In genomic region chr7:126762471-126763008, GRCm38 (mm10) we compare ENCODE assay signal across 10 mouse cellular contexts. TPM values are rescaled to one million over a fixed set of nuclear protein-coding genes. Genes with fewer than 3 reads are reported as not detected.
A peak's percentile ranks its signal among the peaks of the same experiment; 100 is the strongest.
DNase-seq lines count a peak whose midpoint lies in the region; ATAC-seq lines count a peak whose summit lies in the region.
"Had no signal": no experiment of that assay in that cellular context is flagged by ENCODE, and none has a peak within 500 bp of the region (broad histone marks: within the 10 kb centered on the region; RNA-seq: fewer than 3 reads in every experiment).

No protein-coding gene starts in this region.

- H3K4me2 ChIP-seq in heart, embryonic 15.5 days = no peak overlapping the region; the same call in 1 of the 2 replicates
- H3K4me2 ChIP-seq in hindbrain, embryonic 12.5 days (replicated peaks) = peak overlapping the region; percentile 27; the same call in 1 of the 2 replicates
- H3K4me2 ChIP-seq in midbrain, embryonic 13.5 days (replicated peaks) = 0 out of 2 replicates have a peak overlapping the region, but pooled peaks have one; percentile 6
- no peak overlapping the region for H3K4me2 ChIP-seq in kidney, embryonic 15.5 days

- H3K9me3 ChIP-seq in heart, embryonic 15.5 days (replicated peaks) = no peaks in the 10 kb centered on the region
- H3K9me3 ChIP-seq in embryonic facial prominence, embryonic 10.5 days = no peaks in the 10 kb centered on the region
- no peaks in the 10 kb centered on the region for H3K9me3 ChIP-seq in hindbrain, embryonic 12.5 days (replicated peaks)
- H3K9me3 ChIP-seq in midbrain, embryonic 13.5 days = no peaks in the 10 kb centered on the region
- no peaks in the 10 kb centered on the region for H3K9me3 ChIP-seq in kidney, embryonic 15.5 days (replicated peaks)

- H3K27ac ChIP-seq in heart, embryonic 15.5 days = no peak overlapping the region
- peak overlapping the region; percentile 49; the same call in 1 of the 2 replicates for H3K27ac ChIP-seq in embryonic facial prominence, embryonic 10.5 days (replicated peaks)
- H3K27ac ChIP-seq in hindbrain, embryonic 12.5 days = no peak overlapping the region
- 0 out of 2 replicates have a peak overlapping the region, but pooled peaks have one; percentile 39 for H3K27ac ChIP-seq in midbrain, embryonic 13.5 days
- H3K27ac ChIP-seq in kidney, embryonic 15.5 days = no peak overlapping the region; the same call in 1 of the 2 replicates

- WGBS in heart, embryonic 15.5 days = 44% methylated on average over 17 of the region's 17 CpGs
- 65% methylated on average over 17 of the region's 17 CpGs for WGBS in embryonic facial prominence, embryonic 10.5 days
- 71% methylated on average over 17 of the region's 17 CpGs for WGBS in hindbrain, embryonic 12.5 days
- 82% methylated on average over 17 of the region's 17 CpGs for WGBS in midbrain, embryonic 13.5 days
- WGBS in kidney, embryonic 15.5 days = 68% methylated on average over 17 of the region's 17 CpGs

- peaks cover 37% of the 10 kb centered on the region for H3K4me1 ChIP-seq in heart, embryonic 15.5 days (replicated peaks)
- peaks cover 50% of the 10 kb centered on the region for H3K4me1 ChIP-seq in embryonic facial prominence, embryonic 10.5 days
- peaks cover 30% of the 10 kb centered on the region for H3K4me1 ChIP-seq in hindbrain, embryonic 12.5 days
- peaks cover 35% of the 10 kb centered on the region for H3K4me1 ChIP-seq in midbrain, embryonic 13.5 days (replicated peaks)
- peaks cover 39% of the 10 kb centered on the region for H3K4me1 ChIP-seq in kidney, embryonic 15.5 days

- H3K9ac ChIP-seq in heart, embryonic 15.5 days = 0 out of 2 replicates have a peak overlapping the region, but pooled peaks have one; percentile 0
- H3K9ac ChIP-seq in hindbrain, embryonic 12.5 days = no peak overlapping the region
- H3K9ac ChIP-seq in midbrain, embryonic 13.5 days (replicated peaks) = 0 out of 2 replicates have a peak overlapping the region, but pooled peaks have one; percentile 43
- no peak overlapping the region for H3K9ac ChIP-seq in kidney, embryonic 15.5 days

- DNase-seq in heart, postnatal 4 days = no peak
- DNase-seq in embryonic facial prominence, embryonic 10.5 days (ENCODE audit: low spot score) = no peak
- no peak for DNase-seq in thymus, postnatal 0 days (ENCODE audit: low spot score)
- DNase-seq in thymus, postnatal 4 days = no peak
- DNase-seq: cerebellum, adult 9-11 months; kidney, adult 8-10 months had no signal

- ATAC-seq in heart, embryonic 15.5 days (replicated peaks; ENCODE audit: insufficient number of reproducible peaks, insufficient read depth, low FRiP score, low read depth) = no peak
- no peak for ATAC-seq in hindbrain, embryonic 12.5 days (ENCODE audit: low FRiP score)
- ATAC-seq in midbrain, embryonic 13.5 days = no peak
- no peak for ATAC-seq in kidney, embryonic 15.5 days (replicated peaks; ENCODE audit: low FRiP score)

- no peaks in the 10 kb centered on the region for H3K27me3 ChIP-seq in heart, embryonic 15.5 days
- H3K27me3 ChIP-seq in embryonic facial prominence, embryonic 10.5 days (replicated peaks; ENCODE audit: low read depth, poor library complexity, severe bottlenecking) = no peaks in the 10 kb centered on the region
- no peaks in the 10 kb centered on the region for H3K27me3 ChIP-seq in hindbrain, embryonic 12.5 days
- no peaks in the 10 kb centered on the region for H3K27me3 ChIP-seq in midbrain, embryonic 13.5 days
- H3K27me3 ChIP-seq in kidney, embryonic 15.5 days = no peaks in the 10 kb centered on the region

- H3K4me3 ChIP-seq in heart, embryonic 15.5 days = no peak overlapping the region
- H3K4me3 ChIP-seq in embryonic facial prominence, embryonic 10.5 days = peak overlapping the region; percentile 21; the same call in 1 of the 2 replicates
- H3K4me3 ChIP-seq in hindbrain, embryonic 12.5 days = no peak overlapping the region
- no peak overlapping the region for H3K4me3 ChIP-seq in midbrain, embryonic 13.5 days (replicated peaks)
- H3K4me3 ChIP-seq in kidney, embryonic 15.5 days (replicated peaks) = no peak overlapping the region

- H3K36me3 ChIP-seq in heart, embryonic 15.5 days = peaks cover 43% of the 10 kb centered on the region
- peaks cover 64% of the 10 kb centered on the region for H3K36me3 ChIP-seq in embryonic facial prominence, embryonic 10.5 days (replicated peaks)
- peaks cover 46% of the 10 kb centered on the region for H3K36me3 ChIP-seq in hindbrain, embryonic 12.5 days
- peaks cover 52% of the 10 kb centered on the region for H3K36me3 ChIP-seq in midbrain, embryonic 13.5 days
- peaks cover 58% of the 10 kb centered on the region for H3K36me3 ChIP-seq in kidney, embryonic 15.5 days

RNA-seq across cellular contexts. Expression of gene Mapk3, which starts 3.1 kb away (rescaled TPM):
- 51.0 and 66.8 TPM in 2 replicates for polyA plus RNA-seq in heart, embryonic 15.5 days (2015; fragmentation: Nextera tagmentation; extraction: Ambion mirVana)
- 10 to 100 TPM; 80.3 to 90.9 TPM for total RNA-seq in heart, postnatal 4 days (2021)
- 51.9 and 57.2 TPM in 2 replicates for polyA plus RNA-seq in embryonic facial prominence, embryonic 10.5 days (2016; fragmentation: Nextera tagmentation; extraction: Ambion mirVana)
- 63.6 and 67.8 TPM in 2 replicates for polyA plus RNA-seq in hindbrain, embryonic 12.5 days (2016; fragmentation: Nextera tagmentation; extraction: Ambion mirVana)
- 78.8 and 80.7 TPM in 2 replicates for polyA plus RNA-seq in midbrain, embryonic 13.5 days (2015; fragmentation: Nextera tagmentation; extraction: Ambion mirVana)
- polyA plus RNA-seq in thymus, postnatal 0 days (2015; fragmentation: Nextera tagmentation; extraction: Ambion mirVana) = 35.6 and 37.4 TPM in 2 replicates
- polyA plus RNA-seq in kidney, embryonic 15.5 days (2015; fragmentation: Nextera tagmentation; extraction: Ambion mirVana) = 63.8 and 73.2 TPM in 2 replicates

RNA-seq across cellular contexts. Expression of gene Gdpd3, which starts 3.6 kb away (rescaled TPM):
- polyA plus RNA-seq in heart, embryonic 15.5 days (2015; fragmentation: Nextera tagmentation; extraction: Ambion mirVana) = 1.2 and 1.3 TPM in 2 replicates
- 1 to 10 TPM; 3.7 to 4.2 TPM for total RNA-seq in heart, postnatal 4 days (2021)
- 0.96 and 1.8 TPM in 2 replicates for polyA plus RNA-seq in embryonic facial prominence, embryonic 10.5 days (2016; fragmentation: Nextera tagmentation; extraction: Ambion mirVana)
- polyA plus RNA-seq in hindbrain, embryonic 12.5 days (2016; fragmentation: Nextera tagmentation; extraction: Ambion mirVana) = 1.4 TPM in 2 replicates
- 2.5 and 2.9 TPM in 2 replicates for polyA plus RNA-seq in midbrain, embryonic 13.5 days (2015; fragmentation: Nextera tagmentation; extraction: Ambion mirVana)
- polyA plus RNA-seq in thymus, postnatal 0 days (2015; fragmentation: Nextera tagmentation; extraction: Ambion mirVana) = 1.6 TPM in 2 replicates
- 1.8 and 1.9 TPM in 2 replicates for polyA plus RNA-seq in kidney, embryonic 15.5 days (2015; fragmentation: Nextera tagmentation; extraction: Ambion mirVana)

RNA-seq across cellular contexts. Expression of gene Ypel3, which starts 14.2 kb away (rescaled TPM):
- 78.1 and 90.5 TPM in 2 replicates for polyA plus RNA-seq in heart, embryonic 15.5 days (2015; fragmentation: Nextera tagmentation; extraction: Ambion mirVana)
- 10 to 100 TPM; 31.8 to 34.0 TPM for total RNA-seq in heart, postnatal 4 days (2021)
- polyA plus RNA-seq in embryonic facial prominence, embryonic 10.5 days (2016; fragmentation: Nextera tagmentation; extraction: Ambion mirVana) = 51.1 and 64.4 TPM in 2 replicates
- polyA plus RNA-seq in hindbrain, embryonic 12.5 days (2016; fragmentation: Nextera tagmentation; extraction: Ambion mirVana) = 140 and 144 TPM in 2 replicates
- polyA plus RNA-seq in midbrain, embryonic 13.5 days (2015; fragmentation: Nextera tagmentation; extraction: Ambion mirVana) = 163 and 180 TPM in 2 replicates
- polyA plus RNA-seq in thymus, postnatal 0 days (2015; fragmentation: Nextera tagmentation; extraction: Ambion mirVana) = 153 and 180 TPM in 2 replicates
- polyA plus RNA-seq in kidney, embryonic 15.5 days (2015; fragmentation: Nextera tagmentation; extraction: Ambion mirVana) = 81.5 and 82.2 TPM in 2 replicates

RNA-seq across cellular contexts. Expression of gene Tbx6, which starts 18.7 kb away (rescaled TPM):
- 0.34 and 0.41 TPM in 2 replicates for polyA plus RNA-seq in heart, embryonic 15.5 days (2015; fragmentation: Nextera tagmentation; extraction: Ambion mirVana)
- total RNA-seq in heart, postnatal 4 days (2021) = under 1 TPM in 1 of 2 experiments, not detected in 1; 0.26 TPM
- 0.36 and 0.60 TPM in 2 replicates for polyA plus RNA-seq in embryonic facial prominence, embryonic 10.5 days (2016; fragmentation: Nextera tagmentation; extraction: Ambion mirVana)
- 0.48 and 1.1 TPM in 2 replicates for polyA plus RNA-seq in hindbrain, embryonic 12.5 days (2016; fragmentation: Nextera tagmentation; extraction: Ambion mirVana)
- polyA plus RNA-seq in midbrain, embryonic 13.5 days (2015; fragmentation: Nextera tagmentation; extraction: Ambion mirVana) = 0.36 and 0.49 TPM in 2 replicates
- polyA plus RNA-seq in thymus, postnatal 0 days (2015; fragmentation: Nextera tagmentation; extraction: Ambion mirVana) = 0.28 and 0.48 TPM in 2 replicates
- polyA plus RNA-seq in kidney, embryonic 15.5 days (2015; fragmentation: Nextera tagmentation; extraction: Ambion mirVana) = 0.37 and 0.51 TPM in 2 replicates

RNA-seq across cellular contexts. Expression of gene Ppp4c, which starts 29.8 kb away (rescaled TPM):
- polyA plus RNA-seq in heart, embryonic 15.5 days (2015; fragmentation: Nextera tagmentation; extraction: Ambion mirVana) = 120 and 149 TPM in 2 replicates
- 10 to 100 TPM; 67.6 to 76.6 TPM for total RNA-seq in heart, postnatal 4 days (2021)
- 390 and 408 TPM in 2 replicates for polyA plus RNA-seq in embryonic facial prominence, embryonic 10.5 days (2016; fragmentation: Nextera tagmentation; extraction: Ambion mirVana)
- 286 and 294 TPM in 2 replicates for polyA plus RNA-seq in hindbrain, embryonic 12.5 days (2016; fragmentation: Nextera tagmentation; extraction: Ambion mirVana)
- 224 and 241 TPM in 2 replicates for polyA plus RNA-seq in midbrain, embryonic 13.5 days (2015; fragmentation: Nextera tagmentation; extraction: Ambion mirVana)
- 306 TPM in 2 replicates for polyA plus RNA-seq in thymus, postnatal 0 days (2015; fragmentation: Nextera tagmentation; extraction: Ambion mirVana)
- 257 and 272 TPM in 2 replicates for polyA plus RNA-seq in kidney, embryonic 15.5 days (2015; fragmentation: Nextera tagmentation; extraction: Ambion mirVana)

Comparison
In these comparisons a context has a peak if more than half of its experiments do, and no peak if none do; other contexts are left out.
1. H3K27ac ChIP-seq: peak in embryonic facial prominence, embryonic 10.5 days (single experiment) and midbrain, embryonic 13.5 days (single experiment); none in heart, embryonic 15.5 days (single experiment), hindbrain, embryonic 12.5 days (single experiment) and kidney, embryonic 15.5 days (single experiment).
2. H3K4me2 ChIP-seq: peak in hindbrain, embryonic 12.5 days (single experiment) and midbrain, embryonic 13.5 days (single experiment); none in heart, embryonic 15.5 days (single experiment) and kidney, embryonic 15.5 days (single experiment).
3. H3K9ac ChIP-seq: peak in heart, embryonic 15.5 days (single experiment) and midbrain, embryonic 13.5 days (single experiment); none in hindbrain, embryonic 12.5 days (single experiment) and kidney, embryonic 15.5 days (single experiment).